Mouse (Mus musculus) urinary bladder, postnatal 4 days (tissue): ENCODE results near the gene Nkiras2.
"Not testable (repeated sequence)": the region's sequence is repeated elsewhere in the genome, so short reads cannot be mapped to it uniquely, and the experiment has no call there.

Experiments
- DNase-seq, 2 experiments: peaks; one replicate each; pipeline ENCODE4 v3.0.0; 2021 to 2022; ENCODE audit warnings: low spot score in 2 of 2

Gene Nkiras2

DNA sequence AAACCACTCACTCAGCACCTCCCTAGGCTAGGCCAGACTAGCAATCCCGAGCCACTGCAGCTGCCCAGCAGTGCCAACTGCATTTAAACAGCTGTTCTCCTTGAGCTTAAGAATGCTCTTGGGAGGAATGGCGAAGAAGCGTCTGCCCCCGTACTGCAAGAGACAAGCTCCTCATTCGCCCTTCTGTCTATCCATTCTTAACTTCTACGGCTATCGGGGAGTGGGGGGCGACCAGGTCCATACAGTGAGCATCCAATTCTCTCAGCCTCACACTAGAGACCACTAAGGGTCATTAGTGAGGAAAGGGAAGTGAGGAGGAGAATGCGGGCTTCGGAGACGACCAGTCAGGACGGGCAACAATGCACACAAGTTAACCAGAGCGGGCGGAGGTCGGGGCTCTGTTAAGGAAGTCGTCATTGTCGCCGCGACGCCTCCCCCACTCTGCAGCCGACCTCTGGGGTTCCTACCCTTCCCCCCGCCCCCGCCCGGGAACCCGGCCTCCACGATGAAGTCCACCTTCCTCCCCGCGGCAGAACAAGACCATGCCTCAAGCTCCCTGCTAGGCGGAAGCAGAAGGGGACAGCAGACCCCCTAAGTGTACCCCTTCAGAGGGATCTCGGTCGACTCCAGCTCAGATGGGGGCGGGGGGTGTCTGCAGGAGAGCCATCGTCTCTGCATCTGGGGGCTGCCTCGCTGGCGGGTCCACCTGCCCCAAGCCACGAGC lies at the start of gene Nkiras2:
Nkiras2 (plus strand) TSS at position 484 of the 724 bp plus-strand sequence.
- DNase-seq = peak in 1 of 2 experiments; percentile 52

DNA sequence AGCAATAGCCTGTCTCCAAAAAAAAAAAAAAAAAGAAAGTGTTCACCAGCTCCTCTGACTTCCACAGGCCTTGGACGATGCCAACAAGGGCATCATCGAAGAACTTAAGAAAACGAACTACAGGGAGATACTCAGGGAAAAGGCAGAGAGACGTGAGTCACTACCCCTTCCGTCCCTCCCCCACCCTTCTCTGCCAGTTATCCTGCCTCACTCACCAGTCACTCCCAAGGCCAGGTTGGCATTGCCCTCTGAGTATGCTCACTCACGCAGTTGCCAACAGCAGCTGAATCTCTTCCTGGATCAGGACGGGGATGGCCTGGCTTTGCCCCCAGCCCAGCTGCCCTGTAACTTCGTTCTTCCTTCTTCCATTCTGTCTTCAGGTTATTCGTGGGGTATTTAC lies 49.3 kb upstream of the Nkiras2 start:
- DNase-seq = no peak

GRCm38 (mm10) chr11:100570430-100571201 lies 48.4 kb upstream of the Nkiras2 start:
- DNase-seq = peak; percentile 47 to 74

DNA sequence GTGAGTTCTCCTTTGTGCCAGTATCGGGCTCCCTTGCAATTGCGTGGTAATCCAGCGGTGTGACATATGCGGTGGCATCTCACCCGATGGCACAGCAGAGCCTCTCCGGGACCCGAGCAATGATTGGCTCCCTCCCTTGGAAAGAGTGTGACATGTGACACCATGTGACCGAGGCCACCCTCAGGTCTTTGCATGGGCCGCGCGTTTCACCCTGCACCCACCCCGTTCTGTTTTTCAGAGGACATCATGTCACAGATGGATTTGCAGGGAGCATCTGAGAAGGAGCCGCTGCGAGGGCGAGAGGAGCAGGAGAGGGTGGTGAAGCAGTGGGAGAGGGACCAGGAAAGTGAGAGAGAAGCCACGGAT lies 47.9 kb upstream of the Nkiras2 start:
- no peak for DNase-seq

- no peak for DNase-seq
These were observed 44.9 kb upstream of the Nkiras2 start for GRCm38 (mm10) chr11:100574188-100574587.

GRCm38 (mm10) chr11:100574708-100575483 lies 44.1 kb upstream of the Nkiras2 start, which contains the start of gene Cnp:
Gene Cnp, plus strand, starts transcription at chr11:100574904.
- DNase-seq = peak; percentile 70 to 79

- no peak for DNase-seq
These were observed 43.6 kb upstream of the Nkiras2 start for GRCm38 (mm10) chr11:100575484-100575855.

- DNase-seq = no peak
These were observed 42.8 kb upstream of the Nkiras2 start for GRCm38 (mm10) chr11:100576256-100576655.

- no peak for DNase-seq
These were observed 41.0 kb upstream of the Nkiras2 start for GRCm38 (mm10) chr11:100577852-100578599.

GRCm38 (mm10) chr11:100579116-100579799 lies 39.8 kb upstream of the Nkiras2 start:
- no peak for DNase-seq

DNA sequence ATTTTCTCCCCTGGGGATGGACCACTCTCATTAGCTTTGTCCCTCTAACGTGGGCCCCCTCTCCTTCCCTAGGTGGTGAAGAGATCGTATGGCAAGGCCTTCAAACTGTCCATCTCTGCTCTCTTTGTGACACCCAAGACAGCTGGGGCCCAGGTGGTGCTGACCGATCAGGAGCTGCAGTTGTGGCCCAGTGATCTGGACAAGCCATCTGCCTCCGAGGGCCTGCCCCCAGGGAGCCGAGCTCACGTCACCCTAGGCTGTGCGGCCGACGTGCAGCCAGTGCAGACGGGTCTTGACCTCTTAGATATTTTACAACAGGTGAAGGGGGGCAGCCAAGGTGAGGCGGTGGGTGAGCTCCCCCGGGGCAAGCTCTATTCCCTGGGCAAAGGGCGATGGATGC lies 38.8 kb upstream of the Nkiras2 start:
- no peak for DNase-seq

DNA sequence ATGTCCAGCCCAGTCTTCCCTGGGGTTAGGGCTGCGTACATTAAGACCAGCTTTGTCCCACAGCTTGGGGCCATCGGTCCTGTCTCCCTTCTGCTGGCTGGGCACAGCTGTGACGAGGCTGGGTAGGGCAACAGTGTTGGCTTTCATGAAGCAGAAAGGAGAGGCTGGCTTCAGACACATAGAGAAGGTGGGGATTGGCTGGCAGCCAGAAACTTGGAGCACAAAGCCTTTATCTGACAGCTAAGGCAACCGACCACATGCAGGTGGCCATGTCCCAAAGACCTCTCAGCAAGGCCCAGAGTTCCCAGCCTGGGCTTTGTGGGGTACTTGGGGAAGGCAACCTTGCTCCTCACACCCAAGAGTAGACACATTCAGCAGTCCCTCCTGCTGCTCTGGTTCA lies 37.3 kb upstream of the Nkiras2 start:
- no peak for DNase-seq

DNA sequence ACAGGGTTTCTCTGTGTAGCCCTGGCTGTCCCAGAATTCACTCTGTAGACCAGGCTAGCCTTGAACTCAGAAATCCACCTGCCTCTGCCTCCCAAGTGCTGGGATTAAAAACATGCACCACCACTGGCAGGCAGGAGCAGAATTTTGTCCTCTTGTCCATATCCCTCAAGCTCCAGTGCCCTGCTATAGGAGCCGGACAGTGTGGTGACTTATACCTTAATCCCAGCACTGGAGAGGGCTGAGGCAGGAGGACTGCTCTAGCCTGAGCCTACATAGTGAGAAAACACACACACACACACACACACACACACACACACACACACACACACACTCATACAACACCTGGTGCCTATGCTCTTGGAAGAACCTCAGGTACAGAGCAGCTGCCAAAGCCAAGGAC lies 36.6 kb upstream of the Nkiras2 start:
- DNase-seq = not testable (repeated sequence)

DNA sequence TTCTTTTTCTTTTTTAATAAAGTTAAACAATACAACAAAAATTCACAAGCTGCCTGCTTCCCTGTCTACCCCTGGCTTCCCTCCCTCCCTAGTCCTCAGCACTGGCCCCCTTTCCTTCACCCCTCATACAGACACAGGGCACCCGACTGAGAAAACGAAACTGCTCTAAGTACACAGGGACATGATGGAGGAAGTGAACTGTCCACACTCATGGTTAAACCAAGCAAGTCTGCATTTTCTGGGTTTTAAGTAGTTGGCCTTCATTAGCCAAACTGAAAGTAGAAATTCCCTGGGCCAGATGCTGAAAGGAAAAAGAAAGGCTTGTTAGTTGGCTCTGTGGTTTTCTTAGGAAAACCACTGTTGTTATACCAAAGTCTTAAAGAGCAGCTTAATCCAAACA lies 36.2 kb upstream of the Nkiras2 start:
- no peak for DNase-seq

GRCm38 (mm10) chr11:100584561-100584961 lies 34.5 kb upstream of the Nkiras2 start:
- DNase-seq = no peak

- DNase-seq = no peak
These were observed 33.9 kb upstream of the Nkiras2 start for GRCm38 (mm10) chr11:100585148-100585547.

DNA sequence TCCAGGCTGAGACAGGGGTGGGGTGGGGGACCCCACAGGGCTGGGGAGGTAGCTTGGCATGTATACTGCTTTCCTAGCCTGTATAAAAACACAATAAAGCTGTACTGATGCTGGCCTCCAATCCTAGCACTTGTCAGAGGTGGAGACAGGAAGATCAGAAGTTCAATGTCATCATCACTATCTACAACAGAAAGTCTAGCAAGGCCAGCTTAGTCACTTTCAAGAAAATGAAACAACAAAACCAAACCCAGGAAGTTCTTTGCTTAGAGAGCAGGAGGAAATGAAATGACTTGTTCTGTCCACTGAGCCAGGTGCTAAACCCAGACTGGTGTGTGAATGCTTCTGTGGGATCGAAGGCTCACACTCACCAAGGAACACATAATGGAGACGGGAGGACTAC lies 30.6 kb upstream of the Nkiras2 start:
- no peak for DNase-seq

- no peak for DNase-seq
These were observed 26.5 kb upstream of the Nkiras2 start for GRCm38 (mm10) chr11:100592346-100593046.

GRCm38 (mm10) chr11:100594608-100595007 lies 24.4 kb upstream of the Nkiras2 start:
- DNase-seq = no peak

- no peak for DNase-seq
These were observed 23.5 kb upstream of the Nkiras2 start for GRCm38 (mm10) chr11:100595533-100595932.
